ENCODE assay signal across 16 mouse cellular contexts in genomic region chr4:120516491-120516890, GRCm38 (mm10). TPM values are rescaled to one million over a fixed set of nuclear protein-coding genes. Genes with fewer than 3 reads are reported as not detected.
DNase-seq lines count a peak whose midpoint lies in the region; ATAC-seq and TF ChIP-seq lines count a peak whose summit lies in the region.
"Had no signal": no experiment of that assay in that cellular context is flagged by ENCODE, and none has a peak within 500 bp of the region (broad histone marks: within the 10 kb centered on the region; RNA-seq: fewer than 3 reads in every experiment).

No protein-coding gene starts in this region.

- no peaks in the 10 kb centered on the region for H3K27me3 ChIP-seq in embryonic facial prominence, embryonic 14.5 days (replicated peaks; ENCODE audit: control insufficient read depth, insufficient read depth, low read length)
- no peaks in the 10 kb centered on the region for H3K27me3 ChIP-seq in intestine, postnatal 0 days (replicated peaks; ENCODE audit: control insufficient read depth, insufficient read depth, low read length)
- no peaks in the 10 kb centered on the region for H3K27me3 ChIP-seq in hindbrain, embryonic 16.5 days (replicated peaks; ENCODE audit: control insufficient read depth, insufficient read depth, low read length)
- H3K27me3 ChIP-seq: limb, embryonic 13.5 days had no signal

- H3K4me3 ChIP-seq in embryonic facial prominence, embryonic 14.5 days (ENCODE audit: low read depth, low read length): no peak overlapping the region
- H3K4me3 ChIP-seq in intestine, postnatal 0 days (ENCODE audit: low read depth, low read length): peak overlapping the region; percentile 26
- H3K4me3 ChIP-seq in hindbrain, embryonic 16.5 days (ENCODE audit: low read length): no peak overlapping the region
- H3K4me3 ChIP-seq: forebrain, embryonic 10.5 days; heart, adult 2 months; left cerebral cortex, adult 2 months; limb, embryonic 13.5 days had no signal

- no peak for TF ChIP-seq CTCF in intestine, postnatal 0 days (IDR thresholded peaks at IDR 0.05; ENCODE audit: low read depth)

- H3K9ac ChIP-seq in embryonic facial prominence, embryonic 14.5 days (ENCODE audit: low read depth, low read length): no peak overlapping the region
- 0 out of 2 replicates have a peak overlapping the region, but pooled peaks have one; percentile 23 for H3K9ac ChIP-seq in intestine, postnatal 0 days (ENCODE audit: low read depth, low read length)
- H3K9ac ChIP-seq in hindbrain, embryonic 16.5 days (ENCODE audit: low read depth, low read length): no peak overlapping the region
- H3K9ac ChIP-seq: limb, embryonic 13.5 days had no signal

- H3K4me1 ChIP-seq in embryonic facial prominence, embryonic 14.5 days (ENCODE audit: control insufficient read depth, insufficient read depth, low read length): no peaks in the 10 kb centered on the region
- H3K4me1 ChIP-seq in intestine, postnatal 0 days (replicated peaks; ENCODE audit: control insufficient read depth, insufficient read depth, low read length): 0 out of 2 replicates have a peak, but pooled peaks cover 5% of the 10 kb centered on the region
- no peaks in the 10 kb centered on the region for H3K4me1 ChIP-seq in hindbrain, embryonic 16.5 days (ENCODE audit: control insufficient read depth, insufficient read depth, low read depth, low read length)
- H3K4me1 ChIP-seq: forebrain, embryonic 10.5 days; limb, embryonic 13.5 days had no signal

- ATAC-seq in embryonic facial prominence, embryonic 14.5 days (ENCODE audit: low read depth): no peak
- ATAC-seq in intestine, postnatal 0 days: peak; percentile 100
- ATAC-seq in hindbrain, embryonic 16.5 days: no peak

- H3K4me2 ChIP-seq in embryonic facial prominence, embryonic 14.5 days (ENCODE audit: low read depth, low read length): no peak overlapping the region
- H3K4me2 ChIP-seq in intestine, postnatal 0 days (replicated peaks; ENCODE audit: low read depth): peak overlapping the region; percentile 56
- H3K4me2 ChIP-seq in hindbrain, embryonic 16.5 days (ENCODE audit: low read length): no peak overlapping the region
- H3K4me2 ChIP-seq: limb, embryonic 13.5 days had no signal

- peak overlapping the region; percentile 28; the same call in 1 of the 2 replicates for H3K27ac ChIP-seq in embryonic facial prominence, embryonic 14.5 days (replicated peaks; ENCODE audit: low read depth, low read length)
- peak overlapping the region; percentile 90 for H3K27ac ChIP-seq in intestine, postnatal 0 days (ENCODE audit: low read depth, low read length)
- H3K27ac ChIP-seq in hindbrain, embryonic 16.5 days (ENCODE audit: low read depth, low read length): no peak overlapping the region
- H3K27ac ChIP-seq: forebrain, embryonic 10.5 days; heart, adult 2 months; left cerebral cortex, adult 2 months; limb, embryonic 13.5 days had no signal

- H3K36me3 ChIP-seq in embryonic facial prominence, embryonic 14.5 days (ENCODE audit: control insufficient read depth, insufficient read depth, low read length): peaks cover 57% of the 10 kb centered on the region
- H3K36me3 ChIP-seq in intestine, postnatal 0 days (ENCODE audit: control insufficient read depth, insufficient read depth): peaks cover 13% of the 10 kb centered on the region; the same call in 1 of the 2 replicates
- H3K36me3 ChIP-seq in hindbrain, embryonic 16.5 days (ENCODE audit: control insufficient read depth, insufficient read depth, low read length): peaks cover 17% of the 10 kb centered on the region; the same call in 1 of the 2 replicates

- WGBS in embryonic facial prominence, embryonic 14.5 days: 92% methylated on average over 7 of the region's 7 CpGs
- 40% methylated on average over 7 of the region's 7 CpGs for WGBS in intestine, postnatal 0 days
- WGBS in hindbrain, embryonic 16.5 days: 98% methylated on average over 7 of the region's 7 CpGs

- peak; percentile 16 for DNase-seq in kidney, adult 18-20 months
- DNase-seq in kidney, postnatal 4 days: no peak
- DNase-seq in embryonic facial prominence, embryonic 14.5 days (ENCODE audit: low spot score): peak; percentile 39
- DNase-seq in lung, postnatal 25 days (ENCODE audit: low spot score): peak; percentile 50
- DNase-seq in thymus, adult 18-20 months: no peak
- DNase-seq in adrenal gland, adult 2 months: no peak
- DNase-seq: cerebellum, adult 11 months; heart, adult 2 months; right cerebral cortex, postnatal 25 days had no signal

- no peaks in the 10 kb centered on the region for H3K9me3 ChIP-seq in embryonic facial prominence, embryonic 14.5 days (ENCODE audit: control insufficient read depth, low read length)
- no peaks in the 10 kb centered on the region for H3K9me3 ChIP-seq in intestine, postnatal 0 days (ENCODE audit: control insufficient read depth)
- H3K9me3 ChIP-seq in hindbrain, embryonic 16.5 days (ENCODE audit: control insufficient read depth, low read length): no peaks in the 10 kb centered on the region
- H3K9me3 ChIP-seq: forebrain, embryonic 10.5 days; limb, embryonic 13.5 days had no signal

RNA-seq across cellular contexts. Expression of gene Slfnl1, which starts 15.5 kb away (rescaled TPM):
- not detected in 2 replicates for polyA plus RNA-seq in embryonic facial prominence, embryonic 14.5 days (2014; fragmentation: Nextera tagmentation; extraction: Ambion mirVana)
- polyA plus RNA-seq in intestine, postnatal 0 days (2015; fragmentation: Nextera tagmentation; extraction: Ambion mirVana): not detected in 2 replicates
- total RNA-seq in adrenal gland, adult 2 months (2021): under 1 TPM; 0.14 to 0.17 TPM
- polyA plus RNA-seq in adrenal gland, adult 2 months (2012; rRNA removed): 0.06 and 0.07 TPM in 2 replicates
- polyA plus RNA-seq in hindbrain, embryonic 16.5 days (2015; fragmentation: Nextera tagmentation; extraction: Ambion mirVana): not detected in 2 replicates
- total RNA-seq: ES-E14; heart, adult 2 months; heart, postnatal 25 days had no signal
- polyA plus RNA-seq: forebrain, embryonic 10.5 days; limb, embryonic 13.5 days had no signal

RNA-seq across cellular contexts. Expression of gene Ctps, which starts 53.6 kb away (rescaled TPM):
- polyA plus RNA-seq in embryonic facial prominence, embryonic 14.5 days (2014; fragmentation: Nextera tagmentation; extraction: Ambion mirVana): 77.3 and 84.1 TPM in 2 replicates
- 23.4 and 23.7 TPM in 2 replicates for polyA plus RNA-seq in intestine, postnatal 0 days (2015; fragmentation: Nextera tagmentation; extraction: Ambion mirVana)
- total RNA-seq in adrenal gland, adult 2 months (2021): 10 to 100 TPM; 29.5 to 39.8 TPM
- polyA plus RNA-seq in adrenal gland, adult 2 months (2012; rRNA removed): 3.3 and 4.4 TPM in 2 replicates
- 76.4 and 77.1 TPM in 2 replicates for polyA plus RNA-seq in hindbrain, embryonic 16.5 days (2015; fragmentation: Nextera tagmentation; extraction: Ambion mirVana)

Comparison
In these comparisons a context has a peak if more than half of its experiments do, and no peak if none do; other contexts are left out.
1. DNase-seq: peak in kidney, adult 18-20 months (single experiment), embryonic facial prominence, embryonic 14.5 days (single experiment) and lung, postnatal 25 days (single experiment); none in kidney, postnatal 4 days (0 of 2), thymus, adult 18-20 months (0 of 2) and adrenal gland, adult 2 months (single experiment).